Mouse (Mus musculus): ENCODE measurements around the gene Shld2.
"Not testable (repeated sequence)": the region's sequence is repeated elsewhere in the genome, so short reads cannot be mapped to it uniquely, and the experiment has no call there.

Shld2 gene

DNA sequence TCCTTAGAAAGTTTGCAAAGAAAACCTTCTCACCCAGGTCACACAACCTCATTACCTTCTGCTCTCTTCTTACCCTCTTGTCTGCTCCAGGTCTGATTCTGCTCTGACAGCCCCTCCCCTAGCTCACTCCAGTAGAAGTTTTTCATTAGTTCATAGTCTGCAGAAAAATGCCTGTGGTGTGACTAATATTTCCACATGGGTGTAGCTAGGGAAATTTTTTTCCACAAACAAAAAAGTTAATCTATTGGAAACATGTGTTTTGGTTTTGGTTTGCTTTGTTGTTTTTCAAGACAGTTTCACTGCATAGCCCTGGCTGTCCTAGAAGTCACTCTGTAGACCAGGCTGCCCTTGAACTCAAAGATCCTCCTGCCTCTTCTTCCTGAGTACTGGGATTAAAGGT, 7.8 kb upstream of the Shld2 start:
- DNase-seq (ENCODE audit: low spot score), result no peak

DNA sequence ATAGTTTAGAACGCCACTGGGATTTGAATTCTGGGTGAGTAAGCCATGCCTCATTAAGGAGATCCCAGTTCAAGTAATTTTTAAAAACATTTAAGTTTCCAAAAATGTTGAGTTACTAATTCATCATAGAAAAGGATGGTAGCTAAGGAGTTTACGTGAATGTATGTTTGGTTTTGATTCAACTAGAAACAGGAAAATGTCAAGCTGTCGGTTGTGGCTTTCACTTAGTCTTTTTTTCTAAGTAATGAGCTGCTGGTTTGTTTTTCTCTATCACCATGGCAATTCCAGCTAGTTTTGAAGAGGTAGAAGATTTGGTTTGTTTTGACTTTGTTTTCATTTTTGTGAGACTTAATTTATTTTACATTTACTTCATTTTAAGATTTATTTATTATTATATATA, 7.1 kb upstream of the Shld2 start:
- DNase-seq (ENCODE audit: low spot score), result no peak

DNA sequence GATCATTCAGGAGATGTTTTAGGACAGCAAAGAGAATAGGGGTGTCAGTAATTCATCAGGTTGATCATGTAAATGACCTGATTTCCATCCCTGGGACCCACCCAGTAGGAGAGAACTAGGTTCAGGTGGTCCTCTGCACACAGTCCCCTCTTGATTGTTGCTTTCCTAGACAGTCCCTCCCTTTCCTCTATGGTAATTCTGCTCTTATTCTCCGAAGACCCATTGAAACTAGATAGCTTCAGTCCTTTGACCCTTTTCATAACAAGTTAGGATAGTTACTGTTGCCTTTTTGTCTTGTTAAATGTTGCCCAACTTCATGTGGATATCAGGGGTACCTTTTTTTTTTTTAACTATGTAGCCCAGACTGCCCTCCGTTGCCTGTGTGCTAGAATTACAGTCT, 6.1 kb upstream of the Shld2 start:
- no peak for DNase-seq (ENCODE audit: low spot score)

- no peak for DNase-seq (ENCODE audit: low spot score)
These were observed 4.5 kb upstream of the Shld2 start for GRCm38 (mm10) chr14:34314796-34315195.

GRCm38 (mm10) chr14:34314383-34314782, 4.1 kb upstream of the Shld2 start:
- DNase-seq (ENCODE audit: low spot score), result not testable (repeated sequence)

DNA sequence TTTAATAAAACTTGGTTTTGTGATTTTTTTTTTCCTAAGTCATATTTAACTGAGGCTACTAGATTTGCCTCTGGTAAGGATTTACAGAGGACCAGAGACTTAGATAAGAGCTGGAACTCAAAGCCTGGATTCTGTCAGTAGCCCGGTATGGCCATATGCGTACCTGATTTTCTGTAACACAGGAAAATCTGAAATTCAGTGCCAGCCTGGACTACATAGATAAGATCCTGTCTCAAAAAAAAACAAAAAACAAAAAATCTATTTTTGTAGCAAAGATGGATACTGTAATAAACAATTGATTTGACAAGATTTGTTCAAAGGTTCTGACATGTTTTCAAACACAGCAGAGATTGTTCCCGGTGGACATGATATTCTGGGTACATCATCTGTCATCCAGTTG, 3.3 kb upstream of the Shld2 start:
- no peak for DNase-seq (ENCODE audit: low spot score)

GRCm38 (mm10) chr14:34312339-34313048, 2.2 kb upstream of the Shld2 start:
- DNase-seq (ENCODE audit: low spot score), result no peak

DNA sequence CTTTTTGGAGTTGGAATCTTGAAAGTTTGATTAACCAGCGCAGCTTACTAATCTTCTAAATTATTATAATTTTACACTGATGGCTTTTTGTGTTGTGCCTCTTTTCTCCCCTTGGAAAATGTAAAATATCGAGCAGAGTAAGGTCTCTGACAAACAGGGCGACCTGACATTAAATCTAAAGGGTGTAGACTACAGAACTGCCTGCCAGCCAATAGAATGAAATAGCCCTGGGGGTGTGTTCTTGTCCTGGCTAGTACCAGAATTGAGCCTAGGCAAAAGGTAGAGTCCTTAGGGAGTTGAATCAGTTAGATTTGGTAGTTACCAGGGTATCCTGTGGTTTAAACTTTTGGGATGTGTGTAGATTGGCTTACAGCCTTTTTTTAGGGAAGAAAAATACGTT, 1.4 kb upstream of the Shld2 start:
- DNase-seq (ENCODE audit: low spot score), result no peak

- DNase-seq (ENCODE audit: low spot score), result no peak
These were observed 833 bp upstream of the Shld2 start for GRCm38 (mm10) chr14:34311021-34311631.

DNA sequence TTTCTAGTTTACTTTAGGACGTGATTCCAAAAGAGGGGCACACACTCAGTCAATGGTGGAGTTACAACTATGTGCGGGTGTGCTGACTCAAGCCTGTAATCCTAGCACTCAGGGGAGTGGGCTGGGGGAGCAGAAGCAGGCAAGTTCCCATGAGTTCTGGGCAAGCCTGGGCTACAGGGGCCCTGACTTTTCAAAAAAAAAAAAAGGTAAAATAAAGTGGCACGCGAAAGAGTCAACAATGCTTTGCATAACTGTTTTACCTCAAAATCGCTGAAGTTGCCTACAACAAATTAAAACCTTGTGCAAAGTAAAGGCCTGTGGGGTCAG, 423 bp downstream of the Shld2 start:
- DNase-seq (ENCODE audit: low spot score), result no peak

- no peak for DNase-seq (ENCODE audit: low spot score)
These were observed 1.0 kb downstream of the Shld2 start for GRCm38 (mm10) chr14:34309266-34309665.

DNA sequence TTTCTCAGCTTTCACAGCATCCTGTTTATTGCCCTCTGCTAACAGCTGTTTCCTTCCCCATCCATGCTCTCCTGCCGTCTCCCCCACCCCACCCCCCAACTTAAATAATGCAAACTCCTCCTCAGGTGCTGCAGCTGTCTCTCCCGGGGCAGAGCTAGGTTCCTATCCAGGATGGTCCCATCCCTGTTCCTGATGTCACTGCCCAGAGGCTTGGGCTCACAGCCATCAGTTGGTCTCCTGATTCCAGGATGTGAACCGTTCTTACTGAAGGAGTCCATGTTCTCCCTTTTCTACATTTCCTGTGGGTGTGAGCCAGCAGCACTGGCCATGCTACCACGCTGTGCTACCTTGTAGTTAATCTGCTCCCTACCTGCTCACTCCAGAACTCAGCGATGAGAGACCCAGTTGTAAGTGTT, 7.0 kb downstream of the Shld2 start:
- no peak for DNase-seq (ENCODE audit: low spot score)

GRCm38 (mm10) chr14:34302681-34303242, 7.5 kb downstream of the Shld2 start:
- no peak for DNase-seq (ENCODE audit: low spot score)

GRCm38 (mm10) chr14:34298871-34299700, 11.2 kb downstream of the Shld2 start:
- DNase-seq (ENCODE audit: low spot score), result no peak

- no peak for DNase-seq (ENCODE audit: low spot score)
These were observed 12.7 kb downstream of the Shld2 start for GRCm38 (mm10) chr14:34297634-34298033.

DNA sequence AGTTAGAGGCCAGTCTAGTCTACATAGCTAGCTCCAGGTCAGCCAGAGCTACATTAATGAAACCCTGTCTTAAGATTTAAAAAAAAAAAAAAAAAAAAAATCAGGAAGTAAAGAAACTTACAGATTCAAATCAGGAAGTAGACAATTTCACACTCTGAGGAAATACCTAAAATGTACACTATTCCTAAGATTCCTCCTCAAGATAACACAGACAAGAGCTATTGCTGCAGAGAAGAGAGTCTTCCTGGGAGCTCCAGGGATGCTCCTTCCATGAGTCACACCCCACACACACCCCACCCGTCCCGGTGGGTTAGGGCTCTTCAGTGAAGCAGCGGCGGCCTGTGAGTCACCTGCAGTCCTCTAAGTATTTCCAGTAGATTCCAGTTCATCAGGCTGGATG, 13.3 kb downstream of the Shld2 start:
- DNase-seq (ENCODE audit: low spot score), result no peak

- DNase-seq (ENCODE audit: low spot score), result no peak
These were observed 13.9 kb downstream of the Shld2 start for GRCm38 (mm10) chr14:34296350-34296749.

GRCm38 (mm10) chr14:34293641-34294040, 16.7 kb downstream of the Shld2 start:
- DNase-seq (ENCODE audit: low spot score), result no peak

- no peak for DNase-seq (ENCODE audit: low spot score)
These were observed 20.1 kb downstream of the Shld2 start for GRCm38 (mm10) chr14:34290229-34290628.

DNA sequence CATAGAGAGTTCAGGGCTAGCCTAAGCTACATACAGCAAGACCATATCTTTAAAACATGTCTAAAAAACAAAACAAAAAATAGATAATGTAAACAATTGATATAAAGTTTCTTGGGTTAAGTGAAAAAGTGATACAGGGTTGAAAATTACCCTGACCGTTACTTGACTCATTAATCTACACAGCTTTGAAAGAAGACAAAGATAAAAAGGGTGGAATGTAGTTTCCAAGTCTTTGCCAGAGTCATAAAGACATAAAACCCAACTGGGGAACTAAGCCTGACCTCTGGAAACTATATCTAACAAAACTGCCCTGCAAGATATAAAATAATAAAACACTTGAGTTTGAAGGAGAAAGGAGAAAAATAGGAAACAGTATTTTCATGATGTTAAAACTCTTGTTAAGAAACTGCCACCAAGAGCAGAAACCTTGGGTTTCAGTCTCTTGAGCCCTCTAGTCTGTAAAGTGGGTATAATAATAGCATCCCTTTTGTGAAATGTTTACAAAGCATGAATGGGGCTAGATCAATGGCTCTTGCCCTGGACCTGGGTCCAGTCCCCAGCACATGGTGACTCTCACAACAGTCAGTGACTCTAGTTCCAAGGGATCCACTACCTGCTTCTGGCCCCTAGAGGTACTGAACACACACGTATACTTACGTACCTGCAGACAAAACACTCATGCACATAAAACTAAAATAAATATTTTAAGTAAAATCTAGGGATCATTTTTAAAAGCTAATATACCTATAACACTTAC, 20.9 kb downstream of the Shld2 start:
- no peak for DNase-seq (ENCODE audit: low spot score)

GRCm38 (mm10) chr14:34288396-34288795, 21.9 kb downstream of the Shld2 start:
- DNase-seq (ENCODE audit: low spot score), result no peak

DNA sequence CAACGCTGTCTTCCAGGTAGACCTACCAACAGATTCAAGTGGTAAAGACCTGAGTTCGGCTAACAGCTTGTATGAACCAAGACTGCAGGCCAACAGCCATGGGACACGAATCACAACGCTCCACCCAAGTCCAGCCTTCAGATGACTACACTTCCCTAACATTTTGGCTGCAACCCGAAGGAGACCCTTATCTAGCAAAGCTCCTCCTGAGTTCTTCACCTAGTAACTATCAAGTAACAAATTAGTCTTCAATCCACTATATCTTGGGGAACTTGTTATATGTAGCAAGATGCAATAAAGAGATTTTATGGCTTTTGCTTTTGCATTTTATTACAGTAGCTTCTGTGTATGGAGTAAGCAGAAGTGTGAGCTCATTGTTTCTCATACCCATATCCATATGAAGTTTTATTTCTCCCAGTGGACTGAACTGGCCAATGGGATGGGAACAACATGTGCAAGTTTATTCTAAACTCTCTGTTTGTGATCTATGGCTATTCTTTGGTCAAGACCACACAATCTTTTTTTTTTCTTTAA, 28.5 kb downstream of the Shld2 start:
- DNase-seq (ENCODE audit: low spot score), result no peak

All from urinary bladder, postnatal 10 days (tissue).